Mouse (Mus musculus) lung, postnatal 0 days (tissue): ENCODE data around the gene Phb.

Experiments used
- CTCF ChIP-seq: IDR thresholded peaks from 2 replicates; pipeline ENCODE4 v1.5.1; 2016; ENCODE audit warnings: antibody characterized with exemption, mild to moderate bottlenecking
- EP300 ChIP-seq: IDR thresholded peaks from 2 replicates; pipeline ENCODE4 v1.6.1; 2016; ENCODE audit warnings: antibody characterized with exemption, mild to moderate bottlenecking, control low read depth

DNA sequence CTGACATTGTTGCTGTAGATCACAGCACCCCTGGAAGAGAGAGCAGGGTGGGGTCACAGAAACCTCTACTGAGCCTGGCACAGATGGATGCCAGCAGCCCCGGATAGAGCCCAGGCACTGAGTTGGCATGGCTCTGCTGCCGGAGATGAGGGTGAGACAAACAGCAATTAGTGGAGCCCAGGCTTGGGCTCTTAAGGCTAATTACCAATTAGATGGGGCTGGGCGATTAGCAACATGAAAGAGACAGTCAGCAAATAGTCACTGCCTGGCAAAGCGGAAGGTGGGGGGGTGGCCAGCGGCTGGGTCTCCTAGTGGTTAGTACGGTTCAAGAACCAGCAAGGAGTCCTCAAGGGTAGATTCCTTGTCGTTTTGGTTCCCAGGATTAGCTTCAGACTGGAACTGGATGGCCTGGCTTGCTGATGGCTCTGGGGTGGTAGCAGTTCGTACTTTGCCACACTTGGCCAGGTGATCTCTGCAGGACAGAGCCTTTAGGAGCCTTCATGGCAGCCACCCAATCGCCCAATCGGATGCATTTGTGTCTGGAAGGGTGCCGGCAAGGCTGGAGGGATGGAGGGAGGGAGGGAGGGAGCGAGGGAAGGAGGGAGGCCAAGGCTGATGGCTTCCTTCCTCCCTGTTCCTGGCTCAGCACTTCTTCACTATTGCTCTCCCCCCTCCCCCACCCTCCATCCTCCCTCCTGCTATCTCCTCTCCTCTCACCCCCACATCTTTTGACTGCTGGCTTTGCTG is 24.1 kb upstream of the Phb start:
- TF ChIP-seq CTCF (no peak), EP300 (no peak)
